Mouse (Mus musculus): ENCODE measurements around the gene Plrg1.

- TF ChIP-seq TAL1 (IDR thresholded peaks at IDR 0.05; ENCODE audit: low read length) (no peak), GATA1 (IDR thresholded peaks at IDR 0.05; ENCODE audit: low read length) (no peak)
Observed at GRCm38 (mm10) chr3:83080567-83081055, 25.3 kb downstream of the Plrg1 start.
